Mouse (Mus musculus): Measurements from ENCODE around the gene Duxf3. TPM values are rescaled to one million over a fixed set of nuclear protein-coding genes. Genes with fewer than 3 reads are reported as not detected.
"Not testable (repeated sequence)": the region's sequence is repeated elsewhere in the genome, so short reads cannot be mapped to it uniquely, and the experiment has no call there.

Gene Duxf3
- polyA plus RNA-seq, 1 experiment from 2014 or later = not detected

GRCm38 (mm10) chr10:58234985-58235384 is 2.5 kb upstream of the Duxf3 start:
- not testable (repeated sequence) for H3K27ac ChIP-seq (ENCODE audit: low read depth, low read length); H3K9me3 ChIP-seq (ENCODE audit: control insufficient read depth, low read length); H3K4me3 ChIP-seq (ENCODE audit: low read depth, low read length); H3K4me2 ChIP-seq; DNase-seq (ENCODE audit: low spot score, missing footprints); H3K36me3 ChIP-seq (ENCODE audit: control insufficient read depth, insufficient read depth, low read length); H3K4me1 ChIP-seq (ENCODE audit: control insufficient read depth, insufficient read depth, low read length); H3K9ac ChIP-seq (ENCODE audit: low read length); ATAC-seq (ENCODE audit: low FRiP score); H3K27me3 ChIP-seq (ENCODE audit: control insufficient read depth, insufficient read depth, low read length)
- 81% methylated on average over 4 of the region's 4 CpGs for WGBS

- not testable (repeated sequence) for H3K4me3 ChIP-seq (ENCODE audit: low read depth, low read length); ATAC-seq (ENCODE audit: low FRiP score)
Observed at GRCm38 (mm10) chr10:58233740-58234121, 1.3 kb upstream of the Duxf3 start.

GRCm38 (mm10) chr10:58233054-58233739 is 722 bp upstream of the Duxf3 start:
- DNase-seq (ENCODE audit: low spot score, missing footprints); H3K9me3 ChIP-seq (ENCODE audit: control insufficient read depth, low read length); H3K27me3 ChIP-seq (ENCODE audit: control insufficient read depth, insufficient read depth, low read length); H3K27ac ChIP-seq (ENCODE audit: low read depth, low read length); H3K9ac ChIP-seq (ENCODE audit: low read length); H3K4me1 ChIP-seq (ENCODE audit: control insufficient read depth, insufficient read depth, low read length); H3K4me3 ChIP-seq (ENCODE audit: low read depth, low read length); H3K4me2 ChIP-seq; H3K36me3 ChIP-seq (ENCODE audit: control insufficient read depth, insufficient read depth, low read length): not testable (repeated sequence)
- peak; percentile 50 for ATAC-seq (ENCODE audit: low FRiP score)
- 79% methylated on average over 9 of the region's 10 CpGs for WGBS

More at GRCm38 (mm10) chr10:58233740-58234121, 1.3 kb upstream of the Duxf3 start:
- not testable (repeated sequence) for H3K9ac ChIP-seq (ENCODE audit: low read length); H3K27ac ChIP-seq (ENCODE audit: low read depth, low read length); DNase-seq (ENCODE audit: low spot score, missing footprints); H3K4me1 ChIP-seq (ENCODE audit: control insufficient read depth, insufficient read depth, low read length); H3K27me3 ChIP-seq (ENCODE audit: control insufficient read depth, insufficient read depth, low read length); H3K9me3 ChIP-seq (ENCODE audit: control insufficient read depth, low read length); H3K4me2 ChIP-seq; H3K36me3 ChIP-seq (ENCODE audit: control insufficient read depth, insufficient read depth, low read length)

- not testable (repeated sequence) for H3K9ac ChIP-seq (ENCODE audit: low read length); H3K4me1 ChIP-seq (ENCODE audit: control insufficient read depth, insufficient read depth, low read length); H3K36me3 ChIP-seq (ENCODE audit: control insufficient read depth, insufficient read depth, low read length); H3K27ac ChIP-seq (ENCODE audit: low read depth, low read length); DNase-seq (ENCODE audit: low spot score, missing footprints); H3K9me3 ChIP-seq (ENCODE audit: control insufficient read depth, low read length); H3K4me2 ChIP-seq; H3K4me3 ChIP-seq (ENCODE audit: low read depth, low read length); H3K27me3 ChIP-seq (ENCODE audit: control insufficient read depth, insufficient read depth, low read length)
- peak; percentile 83 for ATAC-seq (ENCODE audit: low FRiP score)
- WGBS = 88% methylated on average over 30 of the region's 35 CpGs
Observed at GRCm38 (mm10) chr10:58231779-58232640, 465 bp downstream of the Duxf3 start.

- H3K4me1 ChIP-seq (ENCODE audit: control insufficient read depth, insufficient read depth, low read length); H3K9me3 ChIP-seq (ENCODE audit: control insufficient read depth, low read length); DNase-seq (ENCODE audit: low spot score, missing footprints); H3K9ac ChIP-seq (ENCODE audit: low read length); H3K4me2 ChIP-seq; H3K27ac ChIP-seq (ENCODE audit: low read depth, low read length); H3K36me3 ChIP-seq (ENCODE audit: control insufficient read depth, insufficient read depth, low read length); H3K27me3 ChIP-seq (ENCODE audit: control insufficient read depth, insufficient read depth, low read length); H3K4me3 ChIP-seq (ENCODE audit: low read depth, low read length): not testable (repeated sequence)
- peak; percentile 38 for ATAC-seq (ENCODE audit: low FRiP score)
- WGBS = 83% methylated on average over 4 of the region's 7 CpGs
Observed at GRCm38 (mm10) chr10:58231088-58231487, 1.4 kb downstream of the Duxf3 start.

- H3K27ac ChIP-seq (ENCODE audit: low read depth, low read length); H3K27me3 ChIP-seq (ENCODE audit: control insufficient read depth, insufficient read depth, low read length); H3K9me3 ChIP-seq (ENCODE audit: control insufficient read depth, low read length); DNase-seq (ENCODE audit: low spot score, missing footprints); H3K4me1 ChIP-seq (ENCODE audit: control insufficient read depth, insufficient read depth, low read length); H3K36me3 ChIP-seq (ENCODE audit: control insufficient read depth, insufficient read depth, low read length); H3K9ac ChIP-seq (ENCODE audit: low read length); H3K4me3 ChIP-seq (ENCODE audit: low read depth, low read length); ATAC-seq (ENCODE audit: low FRiP score); H3K4me2 ChIP-seq: not testable (repeated sequence)
- 59% methylated on average over 3 of the region's 3 CpGs for WGBS
Observed at GRCm38 (mm10) chr10:58230021-58230420, 2.5 kb downstream of the Duxf3 start.

GRCm38 (mm10) chr10:58227798-58228197 is 4.7 kb downstream of the Duxf3 start:
- H3K36me3 ChIP-seq (ENCODE audit: control insufficient read depth, insufficient read depth, low read length); H3K4me1 ChIP-seq (ENCODE audit: control insufficient read depth, insufficient read depth, low read length); H3K27me3 ChIP-seq (ENCODE audit: control insufficient read depth, insufficient read depth, low read length); H3K4me3 ChIP-seq (ENCODE audit: low read depth, low read length); H3K27ac ChIP-seq (ENCODE audit: low read depth, low read length); H3K4me2 ChIP-seq; DNase-seq (ENCODE audit: low spot score, missing footprints); ATAC-seq (ENCODE audit: low FRiP score); H3K9me3 ChIP-seq (ENCODE audit: control insufficient read depth, low read length); H3K9ac ChIP-seq (ENCODE audit: low read length): not testable (repeated sequence)
- 87% methylated on average over 2 of the region's 6 CpGs for WGBS

GRCm38 (mm10) chr10:58226357-58226756 is 6.1 kb downstream of the Duxf3 start:
- not testable (repeated sequence) for H3K4me1 ChIP-seq (ENCODE audit: control insufficient read depth, insufficient read depth, low read length); ATAC-seq (ENCODE audit: low FRiP score); H3K4me3 ChIP-seq (ENCODE audit: low read depth, low read length); H3K9ac ChIP-seq (ENCODE audit: low read length); H3K27ac ChIP-seq (ENCODE audit: low read depth, low read length); H3K4me2 ChIP-seq; H3K27me3 ChIP-seq (ENCODE audit: control insufficient read depth, insufficient read depth, low read length); H3K9me3 ChIP-seq (ENCODE audit: control insufficient read depth, low read length); H3K36me3 ChIP-seq (ENCODE audit: control insufficient read depth, insufficient read depth, low read length)
- WGBS = 82% methylated on average over 4 of the region's 4 CpGs
- DNase-seq (ENCODE audit: low spot score, missing footprints) = peak; percentile 88

Measured in midbrain, embryonic 11.5 days (tissue).